Mouse (Mus musculus) thymus, postnatal 14 days (tissue): ENCODE measurements around the gene Tbcd.

Experiments
- DNase-seq: peaks from one replicate; pipeline ENCODE4 v3.0.0; 2021

Gene Tbcd

GRCm38 (mm10) chr11:121543922-121544321 is 92.2 kb downstream of the Tbcd start:
- no peak for DNase-seq

GRCm38 (mm10) chr11:121544755-121545397 is 93.1 kb downstream of the Tbcd start:
- no peak for DNase-seq

- DNase-seq: peak; percentile 20
Measured at GRCm38 (mm10) chr11:121545398-121546034, 93.8 kb downstream of the Tbcd start.

- DNase-seq: no peak
Measured at GRCm38 (mm10) chr11:121547234-121547633, 95.5 kb downstream of the Tbcd start.

- DNase-seq: no peak
Measured at GRCm38 (mm10) chr11:121547925-121548324, 96.2 kb downstream of the Tbcd start.

- DNase-seq: no peak
Measured at GRCm38 (mm10) chr11:121548996-121549842, 97.5 kb downstream of the Tbcd start.

GRCm38 (mm10) chr11:121549843-121550647 is 98.3 kb downstream of the Tbcd start:
- no peak for DNase-seq

- DNase-seq: no peak
Measured at GRCm38 (mm10) chr11:121551206-121551799, 99.6 kb downstream of the Tbcd start.

GRCm38 (mm10) chr11:121552167-121552566 is 100.4 kb downstream of the Tbcd start:
- peak; percentile 17 for DNase-seq

GRCm38 (mm10) chr11:121552846-121553457 is 101.2 kb downstream of the Tbcd start:
- DNase-seq: no peak

GRCm38 (mm10) chr11:121553458-121553857 is 101.7 kb downstream of the Tbcd start:
- DNase-seq: no peak

- DNase-seq: no peak
Measured at GRCm38 (mm10) chr11:121556727-121557126, 105.0 kb downstream of the Tbcd start.

GRCm38 (mm10) chr11:121557946-121558345 is 106.2 kb downstream of the Tbcd start:
- no peak for DNase-seq

GRCm38 (mm10) chr11:121558522-121558921 is 106.8 kb downstream of the Tbcd start:
- DNase-seq: peak; percentile 13

- peak; percentile 86 for DNase-seq
Measured at GRCm38 (mm10) chr11:121559527-121560293, 108.0 kb downstream of the Tbcd start.

- peak; percentile 75 for DNase-seq
Measured at GRCm38 (mm10) chr11:121560294-121560663, 108.5 kb downstream of the Tbcd start.

GRCm38 (mm10) chr11:121563312-121563711 is 111.6 kb downstream of the Tbcd start:
- no peak for DNase-seq

GRCm38 (mm10) chr11:121564265-121564664 is 112.5 kb downstream of the Tbcd start:
- no peak for DNase-seq

- no peak for DNase-seq
Measured at GRCm38 (mm10) chr11:121581856-121582255, 130.1 kb downstream of the Tbcd start.

GRCm38 (mm10) chr11:121597254-121597653 is 145.5 kb downstream of the Tbcd start:
- no peak for DNase-seq

- no peak for DNase-seq
Measured at GRCm38 (mm10) chr11:121601422-121601821, 149.7 kb downstream of the Tbcd start.
